Mouse (Mus musculus): ENCODE results near the gene Alpl. TPM values are rescaled to one million over a fixed set of nuclear protein-coding genes. Genes with fewer than 3 reads are reported as not detected.

Gene Alpl
- polyA plus RNA-seq, 1 experiment from 2014 or later: 3.0 TPM

DNA sequence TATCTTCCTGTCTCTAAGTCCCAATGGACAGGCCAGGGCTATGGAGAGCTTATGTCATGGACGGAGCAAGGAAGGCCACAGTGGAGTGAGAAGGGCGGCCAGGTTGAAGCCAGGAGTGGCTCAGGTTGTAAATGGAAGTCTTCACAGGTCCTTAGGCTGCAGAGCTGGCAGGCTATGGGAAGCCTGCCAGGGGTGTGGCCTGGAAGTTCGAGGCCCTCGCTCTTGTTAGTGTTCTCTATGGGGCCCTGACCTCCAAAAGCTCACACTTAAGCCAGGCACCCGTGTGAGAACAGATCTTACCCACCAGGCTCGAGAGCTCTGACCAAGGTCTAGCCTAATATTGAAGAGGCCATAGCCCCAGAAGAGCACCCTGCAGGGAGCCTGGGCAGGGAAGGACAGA, 9.7 kb downstream of the Alpl start:
- Histone ChIP-seq H3K9ac (replicated peaks; ENCODE audit: low read depth) (no peak overlapping the region), H3K4me2 (replicated peaks; ENCODE audit: low read depth, low read length) (no peak overlapping the region), H3K27ac (ENCODE audit: low read length) (no peak overlapping the region), H3K27me3 (replicated peaks; ENCODE audit: insufficient read depth, low read length) (no peaks in the 10 kb centered on the region), H3K36me3 (ENCODE audit: insufficient read depth, low read length) (no peaks in the 10 kb centered on the region), H3K4me1 (ENCODE audit: insufficient read depth, low read depth, low read length) (peaks cover 8% of the 10 kb centered on the region; the same call in 1 of the 2 replicates), H3K9me3 (ENCODE audit: low read length) (no peaks in the 10 kb centered on the region), H3K4me3 (ENCODE audit: low read depth, low read length) (no peak overlapping the region)
- DNase-seq (ENCODE audit: low spot score): peak; percentile 56
- WGBS: 50% methylated on average over 6 of the region's 6 CpGs
- peak; percentile 27; the same call in 1 of the 2 replicates for ATAC-seq
- TF ChIP-seq CTCF (IDR thresholded peaks at IDR 0.05): no peak
- TF ChIP-seq EP300 (IDR thresholded peaks at IDR 0.05): no peak

DNA sequence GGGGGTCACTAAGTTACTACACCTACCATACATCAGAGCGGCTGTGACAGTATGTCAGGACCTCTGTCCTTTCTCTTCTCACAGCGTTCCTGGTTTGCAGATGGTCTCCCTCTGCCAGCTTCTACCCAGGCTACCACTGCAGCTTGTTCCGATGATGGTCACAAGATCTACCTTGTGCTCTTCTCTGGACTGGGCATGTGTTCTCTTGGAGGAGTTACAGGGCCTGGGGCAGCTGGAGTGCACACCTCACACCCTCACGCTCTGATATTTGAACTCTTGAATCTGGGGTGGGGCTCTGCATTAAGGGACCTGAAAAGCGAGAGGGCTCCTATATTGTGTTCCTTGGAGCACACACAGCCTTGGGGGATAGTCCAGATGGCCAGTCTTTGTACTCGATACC, 10.9 kb downstream of the Alpl start:
- Histone ChIP-seq H3K27ac (ENCODE audit: low read length) (no peak overlapping the region), H3K9ac (replicated peaks; ENCODE audit: low read depth) (no peak overlapping the region), H3K4me1 (ENCODE audit: insufficient read depth, low read depth, low read length) (peaks cover 8% of the 10 kb centered on the region; the same call in 1 of the 2 replicates), H3K4me2 (replicated peaks; ENCODE audit: low read depth, low read length) (no peak overlapping the region), H3K4me3 (ENCODE audit: low read depth, low read length) (no peak overlapping the region), H3K36me3 (ENCODE audit: insufficient read depth, low read length) (no peaks in the 10 kb centered on the region), H3K27me3 (replicated peaks; ENCODE audit: insufficient read depth, low read length) (no peaks in the 10 kb centered on the region), H3K9me3 (ENCODE audit: low read length) (no peaks in the 10 kb centered on the region)
- ATAC-seq (no peak), DNase-seq (ENCODE audit: low spot score) (no peak)
- TF ChIP-seq EP300 (IDR thresholded peaks at IDR 0.05): no peak
- 57% methylated on average over 6 of the region's 6 CpGs for WGBS

DNA sequence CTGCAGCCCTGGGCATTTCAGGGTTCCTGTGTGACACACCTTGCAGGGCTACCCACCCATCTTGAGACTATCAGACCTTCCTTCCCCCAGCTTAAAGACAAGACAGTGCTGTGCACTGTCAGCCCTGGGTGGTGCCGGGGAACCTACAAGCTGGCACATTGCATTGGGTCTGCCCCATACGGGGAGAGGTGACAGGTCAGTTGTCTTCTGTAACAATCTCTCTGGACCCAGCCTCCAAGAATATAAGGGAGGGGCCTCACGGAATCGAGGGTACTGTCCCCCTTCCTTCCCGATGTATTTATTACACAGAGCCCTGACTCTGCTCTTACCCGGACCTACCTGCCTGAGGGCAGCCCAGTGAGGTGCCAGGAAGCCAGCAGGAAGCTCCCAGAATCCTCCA, 11.4 kb downstream of the Alpl start:
- H3K9me3 ChIP-seq (ENCODE audit: low read length): no peaks in the 10 kb centered on the region
- H3K4me2 ChIP-seq (replicated peaks; ENCODE audit: low read depth, low read length): no peak overlapping the region
- 66% methylated on average over 6 of the region's 6 CpGs for WGBS
- no peak for DNase-seq (ENCODE audit: low spot score)
- no peak overlapping the region for H3K4me3 ChIP-seq (ENCODE audit: low read depth, low read length)
- H3K4me1 ChIP-seq (ENCODE audit: insufficient read depth, low read depth, low read length): peaks cover 8% of the 10 kb centered on the region; the same call in 1 of the 2 replicates
- no peaks in the 10 kb centered on the region for H3K27me3 ChIP-seq (replicated peaks; ENCODE audit: insufficient read depth, low read length)
- no peak overlapping the region for H3K9ac ChIP-seq (replicated peaks; ENCODE audit: low read depth)
- H3K27ac ChIP-seq (ENCODE audit: low read length): no peak overlapping the region
- ATAC-seq: no peak
- TF ChIP-seq EP300 (IDR thresholded peaks at IDR 0.05) (no peak), CTCF (IDR thresholded peaks at IDR 0.05) (no peak)
- no peaks in the 10 kb centered on the region for H3K36me3 ChIP-seq (ENCODE audit: insufficient read depth, low read length)

DNA sequence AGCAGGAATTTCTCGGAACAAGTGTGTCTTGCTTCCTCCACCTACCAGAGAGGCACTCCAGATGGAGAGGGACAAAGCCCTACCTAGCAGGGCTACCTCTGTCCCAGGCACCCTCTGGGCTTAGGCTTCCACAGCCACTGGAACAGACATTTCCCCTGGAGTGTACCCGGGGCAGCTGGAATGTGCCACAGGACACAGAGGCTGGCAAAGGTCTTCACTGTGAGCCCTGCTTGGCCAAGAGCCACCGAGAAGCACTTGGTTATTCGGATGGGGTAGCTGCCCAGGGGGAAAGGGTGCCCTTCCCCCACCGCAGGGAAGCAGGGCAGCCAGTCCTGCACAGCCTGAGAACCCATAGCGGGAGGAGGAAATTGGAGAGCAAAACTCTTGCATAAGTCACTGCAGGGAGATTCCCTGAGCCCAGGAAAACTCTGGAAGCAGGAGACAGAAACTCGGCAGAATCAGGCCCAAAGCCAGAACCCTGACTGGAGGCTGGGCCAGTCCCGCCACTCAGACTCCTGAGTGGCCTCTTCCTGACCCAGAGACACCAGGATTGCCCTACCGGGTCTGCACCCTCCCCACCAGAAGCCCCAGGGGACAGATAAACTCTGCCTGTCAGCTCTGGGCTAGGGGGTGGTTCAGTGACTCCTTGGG, 12.5 kb downstream of the Alpl start:
- Histone ChIP-seq H3K4me3 (ENCODE audit: low read depth, low read length) (no peak overlapping the region), H3K36me3 (ENCODE audit: insufficient read depth, low read length) (no peaks in the 10 kb centered on the region), H3K9ac (replicated peaks; ENCODE audit: low read depth) (no peak overlapping the region), H3K9me3 (ENCODE audit: low read length) (no peaks in the 10 kb centered on the region), H3K27me3 (replicated peaks; ENCODE audit: insufficient read depth, low read length) (no peaks in the 10 kb centered on the region), H3K4me2 (replicated peaks; ENCODE audit: low read depth, low read length) (no peak overlapping the region), H3K27ac (ENCODE audit: low read length) (peak overlapping the region; percentile 68), H3K4me1 (ENCODE audit: insufficient read depth, low read depth, low read length) (peaks cover 8% of the 10 kb centered on the region; the same call in 1 of the 2 replicates)
- TF ChIP-seq CTCF (IDR thresholded peaks at IDR 0.05) (no peak), EP300 (IDR thresholded peaks at IDR 0.05) (no peak)
- peak; percentile 89 for DNase-seq (ENCODE audit: low spot score)
- peak; percentile 88 for ATAC-seq
- 19% methylated on average over 9 of the region's 9 CpGs for WGBS

DNA sequence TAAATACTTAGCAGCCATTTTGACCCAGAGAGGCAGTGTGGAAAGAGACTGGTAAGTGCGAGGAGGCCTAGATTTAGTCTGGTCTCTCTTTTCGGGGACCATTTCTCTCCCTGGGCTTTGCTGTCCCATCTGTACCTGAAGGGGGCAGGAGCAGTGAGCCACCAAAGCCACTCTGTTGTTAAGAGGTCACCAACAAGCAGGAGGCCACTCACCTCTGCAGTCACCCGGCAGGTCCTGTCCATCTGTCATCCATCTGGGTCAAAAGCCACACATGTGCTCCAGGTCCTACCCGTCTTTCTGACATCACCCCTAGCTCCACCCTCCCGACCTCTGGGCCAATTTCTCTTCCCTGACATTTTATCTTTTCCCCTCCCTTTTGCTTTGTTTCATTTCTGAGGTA, 14.2 kb downstream of the Alpl start:
- peaks cover 8% of the 10 kb centered on the region; the same call in 1 of the 2 replicates for H3K4me1 ChIP-seq (ENCODE audit: insufficient read depth, low read depth, low read length)
- no peak overlapping the region for H3K4me2 ChIP-seq (replicated peaks; ENCODE audit: low read depth, low read length)
- TF ChIP-seq EP300 (IDR thresholded peaks at IDR 0.05): no peak
- no peak for TF ChIP-seq CTCF (IDR thresholded peaks at IDR 0.05)
- H3K9ac ChIP-seq (replicated peaks; ENCODE audit: low read depth): no peak overlapping the region
- H3K27ac ChIP-seq (ENCODE audit: low read length): no peak overlapping the region
- H3K36me3 ChIP-seq (ENCODE audit: insufficient read depth, low read length): no peaks in the 10 kb centered on the region
- H3K9me3 ChIP-seq (ENCODE audit: low read length): no peaks in the 10 kb centered on the region
- H3K4me3 ChIP-seq (ENCODE audit: low read depth, low read length): no peak overlapping the region
- ATAC-seq: no peak
- DNase-seq (ENCODE audit: low spot score): no peak
- WGBS: 65% methylated on average over 5 of the region's 5 CpGs
- H3K27me3 ChIP-seq (replicated peaks; ENCODE audit: insufficient read depth, low read length): no peaks in the 10 kb centered on the region

DNA sequence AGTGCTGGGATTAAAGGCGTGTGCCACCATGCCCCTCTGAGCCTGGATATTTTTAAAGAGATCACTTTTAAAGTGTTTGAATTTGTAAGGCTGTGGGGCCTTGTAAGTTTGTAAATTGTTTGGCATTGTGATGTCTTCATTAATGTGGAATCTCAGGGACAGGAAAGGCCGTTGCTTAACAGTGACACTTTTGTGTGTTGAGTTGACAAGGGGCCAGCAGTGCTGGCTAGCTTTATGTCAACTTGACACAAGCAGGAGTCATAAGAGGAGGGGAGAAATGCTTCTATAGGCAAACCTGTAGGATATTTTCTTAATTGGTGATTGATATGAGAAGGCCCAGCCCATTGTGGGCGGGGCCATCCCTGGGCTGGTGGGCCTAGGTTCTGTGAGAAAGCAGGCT, 15.2 kb downstream of the Alpl start:
- H3K4me1 ChIP-seq (ENCODE audit: insufficient read depth, low read depth, low read length): peaks cover 8% of the 10 kb centered on the region; the same call in 1 of the 2 replicates
- H3K4me3 ChIP-seq (ENCODE audit: low read depth, low read length): no peak overlapping the region
- H3K9me3 ChIP-seq (ENCODE audit: low read length): no peaks in the 10 kb centered on the region
- H3K36me3 ChIP-seq (ENCODE audit: insufficient read depth, low read length): no peaks in the 10 kb centered on the region
- no peak for ATAC-seq
- H3K4me2 ChIP-seq (replicated peaks; ENCODE audit: low read depth, low read length): no peak overlapping the region
- H3K9ac ChIP-seq (replicated peaks; ENCODE audit: low read depth): no peak overlapping the region
- TF ChIP-seq EP300 (IDR thresholded peaks at IDR 0.05) (no peak), CTCF (IDR thresholded peaks at IDR 0.05) (no peak)
- H3K27me3 ChIP-seq (replicated peaks; ENCODE audit: insufficient read depth, low read length): no peaks in the 10 kb centered on the region
- no peak for DNase-seq (ENCODE audit: low spot score)
- H3K27ac ChIP-seq (ENCODE audit: low read length): no peak overlapping the region
- WGBS: 56% methylated on average over 3 of the region's 3 CpGs
